ENCODE assay signal across 31 mouse cellular contexts in the genomic region with DNA sequence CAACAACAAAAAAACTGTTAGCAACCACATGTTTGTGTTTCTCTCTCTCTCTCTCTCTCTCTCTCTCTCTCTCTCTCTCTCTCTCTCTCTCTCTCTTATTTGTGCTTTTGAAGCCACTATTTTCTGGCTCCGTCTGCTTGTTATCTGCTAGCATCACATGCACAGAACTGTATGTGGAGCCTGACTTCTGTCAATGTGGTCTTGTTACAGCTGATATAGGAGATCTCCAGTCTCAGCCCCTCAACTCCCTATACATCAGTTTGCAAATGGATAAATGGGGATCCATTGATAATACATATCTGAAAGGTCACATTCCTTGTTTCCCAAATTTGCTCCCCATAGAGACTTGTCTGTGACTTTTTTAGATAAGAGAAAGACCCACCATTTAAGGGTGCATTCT.
DNase-seq lines count a peak whose midpoint lies in the region; ATAC-seq lines count a peak whose summit lies in the region.
"Had no signal": no experiment of that assay in that cellular context is flagged by ENCODE, and none has a peak within 500 bp of the region (broad histone marks: within the 10 kb centered on the region; RNA-seq: fewer than 3 reads in every experiment).

No protein-coding gene starts in this region.

- H3K27ac ChIP-seq in heart, embryonic 11.5 days (ENCODE audit: low read depth, low read length) = 0 out of 2 replicates have a peak overlapping the region, but pooled peaks have one; percentile 10
- peak overlapping the region; percentile 56 for H3K27ac ChIP-seq in liver, embryonic 13.5 days
- no peak overlapping the region for H3K27ac ChIP-seq in hindbrain, embryonic 10.5 days
- H3K27ac ChIP-seq: embryonic facial prominence, embryonic 12.5 days; forebrain, embryonic 10.5 days; forebrain, embryonic 15.5 days; hindbrain, embryonic 13.5 days; limb, embryonic 10.5 days; limb, embryonic 15.5 days; lung, embryonic 15.5 days; midbrain, embryonic 12.5 days; neural tube, embryonic 13.5 days had no signal

- ATAC-seq in heart, embryonic 11.5 days (replicated peaks; ENCODE audit: insufficient number of reproducible peaks, low FRiP score, low TSS enrichment) = peak; percentile 76; the same call in 1 of the 2 replicates
- 0 out of 2 replicates have a peak, but pooled peaks have one; percentile 47 for ATAC-seq in common myeloid progenitor, adult 5-6 weeks (replicated peaks; ENCODE audit: low read depth, poor library complexity, severe bottlenecking)
- peak; percentile 78 for ATAC-seq in liver, embryonic 13.5 days (ENCODE audit: low read depth)
- ATAC-seq in megakaryocyte progenitor cell, adult 5-6 weeks (replicated peaks; ENCODE audit: poor library complexity) = peak; percentile 84
- ATAC-seq: activated CD4-positive, CD25-positive, alpha-beta regulatory T cell, adult 4 months; forebrain, embryonic 15.5 days; intestine, postnatal 0 days had no signal

- H3K4me3 ChIP-seq in heart, embryonic 11.5 days (ENCODE audit: low read depth, low read length) = no peak overlapping the region
- no peak overlapping the region for H3K4me3 ChIP-seq in liver, embryonic 13.5 days (replicated peaks)
- no peak overlapping the region for H3K4me3 ChIP-seq in hindbrain, embryonic 10.5 days
- H3K4me3 ChIP-seq: embryonic facial prominence, embryonic 12.5 days; forebrain, embryonic 10.5 days; forebrain, embryonic 15.5 days; hindbrain, embryonic 13.5 days; limb, embryonic 10.5 days; limb, embryonic 15.5 days; lung, embryonic 15.5 days; midbrain, embryonic 12.5 days; neural tube, embryonic 13.5 days had no signal

- WGBS in heart, embryonic 11.5 days (ENCODE audit: insufficient replicate concordance) = 27% methylated on average over 1 of the region's 1 CpGs
- 13% methylated on average over 1 of the region's 1 CpGs for WGBS in liver, embryonic 13.5 days (ENCODE audit: insufficient replicate concordance)
- 86% methylated on average over 1 of the region's 1 CpGs for WGBS in hindbrain, embryonic 10.5 days

- DNase-seq in heart, adult 18-20 months = no peak
- DNase-seq in liver, embryonic 13.5 days = peak; percentile 63
- no peak for DNase-seq in layer of hippocampus, postnatal 25 days (ENCODE audit: extremely low spot score in 1 of 2, low spot score in 1 of 2)
- DNase-seq in hindbrain, embryonic 10.5 days (ENCODE audit: low spot score) = no peak
- DNase-seq in spleen, postnatal 36 days (ENCODE audit: low spot score in 2 of 2) = no peak
- DNase-seq: adrenal gland, adult 2 months; adrenal gland, postnatal 36 days; cerebellum, adult 9-10 months; cerebellum, postnatal 36 days; embryo, embryonic 11 days; gastrocnemius, postnatal 25 days; heart, adult 11 months; heart, postnatal 36 days; kidney, adult 9 months; kidney, postnatal 10 days; retina, postnatal 1 day; right cerebral cortex, postnatal 14 days had no signal

- H3K4me2 ChIP-seq in heart, embryonic 11.5 days = no peak overlapping the region
- peak overlapping the region; percentile 23 for H3K4me2 ChIP-seq in liver, embryonic 13.5 days
- H3K4me2 ChIP-seq: embryonic facial prominence, embryonic 12.5 days; forebrain, embryonic 15.5 days; hindbrain, embryonic 13.5 days; limb, embryonic 15.5 days; lung, embryonic 15.5 days; midbrain, embryonic 12.5 days; neural tube, embryonic 13.5 days had no signal

- no peak overlapping the region for H3K9ac ChIP-seq in heart, embryonic 11.5 days (ENCODE audit: low read depth, low read length)
- H3K9ac ChIP-seq in liver, embryonic 13.5 days = 0 out of 2 replicates have a peak overlapping the region, but pooled peaks have one; percentile 33
- H3K9ac ChIP-seq: embryonic facial prominence, embryonic 12.5 days; forebrain, embryonic 15.5 days; hindbrain, embryonic 13.5 days; limb, embryonic 15.5 days; lung, embryonic 15.5 days; midbrain, embryonic 12.5 days; neural tube, embryonic 13.5 days had no signal

- no peaks in the 10 kb centered on the region for H3K27me3 ChIP-seq in heart, embryonic 11.5 days (ENCODE audit: control insufficient read depth, insufficient read depth, low read length)
- H3K27me3 ChIP-seq in liver, embryonic 13.5 days = no peaks in the 10 kb centered on the region
- H3K27me3 ChIP-seq in hindbrain, embryonic 10.5 days (ENCODE audit: insufficient read depth, poor library complexity, severe bottlenecking) = no peaks in the 10 kb centered on the region
- H3K27me3 ChIP-seq: embryonic facial prominence, embryonic 12.5 days; forebrain, embryonic 15.5 days; hindbrain, embryonic 13.5 days; limb, embryonic 15.5 days; lung, embryonic 15.5 days; midbrain, embryonic 12.5 days; neural tube, embryonic 13.5 days had no signal

- peaks cover 24% of the 10 kb centered on the region for H3K4me1 ChIP-seq in heart, embryonic 11.5 days (ENCODE audit: control insufficient read depth, insufficient read depth, low read length)
- H3K4me1 ChIP-seq in liver, embryonic 13.5 days (replicated peaks) = peaks cover 86% of the 10 kb centered on the region
- peaks cover 20% of the 10 kb centered on the region for H3K4me1 ChIP-seq in hindbrain, embryonic 10.5 days (replicated peaks)
- H3K4me1 ChIP-seq: embryonic facial prominence, embryonic 12.5 days; hindbrain, embryonic 13.5 days; limb, embryonic 10.5 days; limb, embryonic 15.5 days; lung, embryonic 15.5 days; neural tube, embryonic 13.5 days had no signal

- no peaks in the 10 kb centered on the region for H3K9me3 ChIP-seq in heart, embryonic 11.5 days (replicated peaks; ENCODE audit: control insufficient read depth, low read length)
- H3K9me3 ChIP-seq in liver, embryonic 13.5 days (replicated peaks) = no peaks in the 10 kb centered on the region
- no peaks in the 10 kb centered on the region for H3K9me3 ChIP-seq in hindbrain, embryonic 10.5 days
- H3K9me3 ChIP-seq: embryonic facial prominence, embryonic 12.5 days; forebrain, embryonic 10.5 days; forebrain, embryonic 15.5 days; hindbrain, embryonic 13.5 days; limb, embryonic 10.5 days; limb, embryonic 15.5 days; lung, embryonic 15.5 days; midbrain, embryonic 12.5 days; neural tube, embryonic 13.5 days had no signal

- H3K36me3 ChIP-seq in heart, embryonic 11.5 days (ENCODE audit: control insufficient read depth, insufficient read depth, low read length) = no peaks in the 10 kb centered on the region
- H3K36me3 ChIP-seq in liver, embryonic 13.5 days = no peaks in the 10 kb centered on the region
- no peaks in the 10 kb centered on the region for H3K36me3 ChIP-seq in hindbrain, embryonic 10.5 days
- H3K36me3 ChIP-seq: embryonic facial prominence, embryonic 12.5 days; forebrain, embryonic 10.5 days; forebrain, embryonic 15.5 days; hindbrain, embryonic 13.5 days; limb, embryonic 10.5 days; limb, embryonic 15.5 days; lung, embryonic 15.5 days; midbrain, embryonic 12.5 days; neural tube, embryonic 13.5 days had no signal
